Mouse (Mus musculus) thymus, adult 2 months (tissue): ENCODE results near the gene Itgb4.

ENCODE experiments used
- CTCF ChIP-seq: fragments of 200-500 bp; IDR thresholded peaks from 2 replicates; pipeline ENCODE4 v1.5.1; 2012; ENCODE audit warnings: mild to moderate bottlenecking, control low read depth, low read length, moderate library complexity, borderline replicate concordance; ENCODE audit not compliant: control insufficient read depth, poor library complexity, insufficient read depth; ENCODE audit errors: extremely low read depth
- POLR2A ChIP-seq: fragments of 200-500 bp; IDR thresholded peaks from 2 replicates; pipeline ENCODE4 v1.6.1; 2012; ENCODE audit warnings: mild to moderate bottlenecking, low read length, control low read depth, moderate library complexity; ENCODE audit not compliant: control insufficient read depth, poor library complexity, insufficient read depth; ENCODE audit errors: extremely low read depth

GRCm38 (mm10) chr11:115929818-115930217 lies 44.7 kb upstream of the Itgb4 start:
- TF ChIP-seq POLR2A: no peak
- no peak for TF ChIP-seq CTCF
